Mouse (Mus musculus): ENCODE results near the gene Abcf2. TPM values are rescaled to one million over a fixed set of nuclear protein-coding genes. Genes with fewer than 3 reads are reported as not detected.

Abcf2 gene
- polyA plus RNA-seq (2012; rRNA removed): 83.6 and 87.1 TPM in 2 replicates

- peak; percentile 87 for TF ChIP-seq POLR2A (IDR thresholded peaks at IDR 0.05; ENCODE audit: extremely low read depth, insufficient read depth, low read length)
- TF ChIP-seq CTCF (IDR thresholded peaks at IDR 0.05; ENCODE audit: extremely low read depth, insufficient read depth, low read length): no peak
- H3K4me3 ChIP-seq (ENCODE audit: insufficient read depth, low read length): peak within 1 kb of the TSS; percentile 54
- H3K4me1 ChIP-seq (ENCODE audit: control insufficient read depth, insufficient read depth, low read length): no peaks in the 10 kb centered on the region
- 0 out of 2 replicates have a peak within 1 kb of the TSS, but pooled peaks have one; percentile 7 for H3K27ac ChIP-seq (ENCODE audit: insufficient read depth, low read length)
Observed at GRCm38 (mm10) chr5:24577183-24577929, at the start of gene Abcf2. Gene Abcf2, minus strand, starts transcription at chr5:24577467.

DNA sequence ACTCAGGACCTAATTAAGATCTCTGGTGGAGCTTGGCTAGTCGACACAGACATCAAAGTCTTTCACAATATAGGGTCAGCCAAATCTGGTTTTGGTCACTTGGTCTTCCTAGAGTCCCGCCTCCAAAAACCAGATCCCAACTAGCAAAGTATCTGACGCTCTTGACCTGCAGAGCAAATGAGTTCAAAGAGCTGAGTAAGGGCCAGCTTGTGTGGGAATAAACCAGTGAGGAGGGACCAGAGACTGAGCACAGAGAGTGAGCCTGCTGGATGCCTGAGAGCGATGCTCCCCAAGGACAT is 47.5 kb upstream of the Abcf2 start:
- peaks cover 5% of the 10 kb centered on the region; the same call in 1 of the 2 replicates for H3K4me1 ChIP-seq (ENCODE audit: control insufficient read depth, insufficient read depth, low read length)
- H3K27ac ChIP-seq (ENCODE audit: insufficient read depth, low read length): no peak overlapping the region
- TF ChIP-seq POLR2A (IDR thresholded peaks at IDR 0.05; ENCODE audit: extremely low read depth, insufficient read depth, low read length) (no peak), CTCF (IDR thresholded peaks at IDR 0.05; ENCODE audit: extremely low read depth, insufficient read depth, low read length) (no peak)
- H3K4me3 ChIP-seq (ENCODE audit: insufficient read depth, low read length): peak overlapping the region; percentile 73

DNA sequence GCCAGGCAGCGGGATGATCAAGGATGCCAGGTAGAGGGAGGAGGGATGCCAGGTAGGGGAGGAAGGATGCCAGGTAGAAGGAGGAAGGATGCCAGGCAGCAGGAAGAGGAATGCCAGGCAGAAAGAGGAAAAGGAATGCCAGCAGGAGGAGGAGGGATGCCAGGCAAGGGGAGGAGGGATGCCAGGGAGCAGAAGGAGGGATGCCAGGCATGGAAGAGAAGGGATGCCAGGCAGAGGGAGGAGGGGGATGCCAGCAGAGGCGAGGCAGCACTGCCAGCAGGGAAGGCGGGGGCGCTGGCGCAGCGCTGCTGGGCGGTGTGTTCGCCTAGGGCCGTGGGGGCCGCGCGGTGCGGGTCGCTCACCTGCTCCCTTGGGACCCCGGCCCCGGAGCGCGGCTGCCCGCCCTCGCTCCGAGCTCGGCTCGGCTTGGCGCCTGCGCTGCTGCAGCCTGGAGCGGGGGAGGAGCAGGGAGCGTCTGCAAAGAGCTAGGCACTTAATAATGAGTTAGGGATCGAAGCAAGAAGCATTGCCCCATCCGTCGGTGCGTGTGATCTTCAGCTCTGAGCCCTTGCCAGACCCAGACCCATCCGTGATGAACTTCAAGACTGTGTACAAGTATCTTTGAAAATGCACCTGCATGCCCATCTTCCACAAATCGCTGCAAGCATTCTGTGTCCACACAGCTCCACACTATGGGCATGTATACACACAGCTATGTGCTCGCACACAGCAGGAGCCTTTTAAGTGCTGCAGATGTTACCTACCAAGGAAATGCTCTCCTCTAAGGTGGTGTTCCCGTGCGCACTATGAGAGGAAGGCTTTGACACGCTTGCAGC is 46.9 kb upstream of the Abcf2 start, which contains the start of gene Smarcd3:
TSS of gene Smarcd3 (minus strand) at position 426 of the 836 bp plus-strand sequence.
- TF ChIP-seq POLR2A (IDR thresholded peaks at IDR 0.05; ENCODE audit: extremely low read depth, insufficient read depth, low read length) (peak; percentile 48; the same call in 1 of the 2 replicates), CTCF (IDR thresholded peaks at IDR 0.05; ENCODE audit: extremely low read depth, insufficient read depth, low read length) (no peak)
- peaks cover 5% of the 10 kb centered on the region; the same call in 1 of the 2 replicates for H3K4me1 ChIP-seq (ENCODE audit: control insufficient read depth, insufficient read depth, low read length)

GRCm38 (mm10) chr5:24623041-24623985 is 46.0 kb upstream of the Abcf2 start:
- Histone ChIP-seq H3K4me1 (ENCODE audit: control insufficient read depth, insufficient read depth, low read length) (peaks cover 5% of the 10 kb centered on the region; the same call in 1 of the 2 replicates), H3K27ac (ENCODE audit: insufficient read depth, low read length) (no peak overlapping the region; the same call in 1 of the 2 replicates), H3K4me3 (ENCODE audit: insufficient read depth, low read length) (peak overlapping the region; percentile 73)
- no peak for TF ChIP-seq CTCF (IDR thresholded peaks at IDR 0.05; ENCODE audit: extremely low read depth, insufficient read depth, low read length)
- no peak for TF ChIP-seq POLR2A (IDR thresholded peaks at IDR 0.05; ENCODE audit: extremely low read depth, insufficient read depth, low read length)

More for the DNA sequence above, 46.9 kb upstream of the Abcf2 start, which contains the start of gene Smarcd3:
- H3K4me3 ChIP-seq (ENCODE audit: insufficient read depth, low read length): peak within 1 kb of the TSS; percentile 73
- peak within 1 kb of the TSS; percentile 13 for H3K27ac ChIP-seq (ENCODE audit: insufficient read depth, low read length)

GRCm38 (mm10) chr5:24622386-24623040 is 45.2 kb upstream of the Abcf2 start:
- no peak overlapping the region; the same call in 1 of the 2 replicates for H3K4me3 ChIP-seq (ENCODE audit: insufficient read depth, low read length)
- TF ChIP-seq POLR2A (IDR thresholded peaks at IDR 0.05; ENCODE audit: extremely low read depth, insufficient read depth, low read length) (no peak), CTCF (IDR thresholded peaks at IDR 0.05; ENCODE audit: extremely low read depth, insufficient read depth, low read length) (no peak)
- no peak overlapping the region for H3K27ac ChIP-seq (ENCODE audit: insufficient read depth, low read length)
- peaks cover 5% of the 10 kb centered on the region; the same call in 1 of the 2 replicates for H3K4me1 ChIP-seq (ENCODE audit: control insufficient read depth, insufficient read depth, low read length)

DNA sequence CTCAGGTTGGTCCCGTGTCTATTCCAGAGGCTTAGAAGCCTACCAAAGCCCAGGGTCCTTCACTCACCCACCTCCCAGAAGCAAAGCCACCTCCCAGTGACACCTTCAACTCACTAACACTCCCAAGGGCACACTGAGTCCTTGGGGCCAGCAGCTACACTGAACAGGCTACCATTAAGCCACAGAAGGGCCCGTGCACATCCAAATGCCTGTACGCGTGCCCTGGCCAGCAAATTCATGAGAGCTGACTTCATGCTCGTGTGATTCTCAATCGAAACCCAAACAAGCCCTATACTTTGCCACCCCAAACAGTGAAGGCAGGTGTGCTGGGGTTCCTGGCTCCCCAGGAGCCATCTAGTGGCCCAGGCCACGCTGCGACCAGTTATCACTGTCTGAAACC is 43.4 kb upstream of the Abcf2 start:
- TF ChIP-seq POLR2A (IDR thresholded peaks at IDR 0.05; ENCODE audit: extremely low read depth, insufficient read depth, low read length): no peak
- TF ChIP-seq CTCF (IDR thresholded peaks at IDR 0.05; ENCODE audit: extremely low read depth, insufficient read depth, low read length): no peak
- no peak overlapping the region for H3K4me3 ChIP-seq (ENCODE audit: insufficient read depth, low read length)
- no peak overlapping the region for H3K27ac ChIP-seq (ENCODE audit: insufficient read depth, low read length)
- peaks cover 5% of the 10 kb centered on the region; the same call in 1 of the 2 replicates for H3K4me1 ChIP-seq (ENCODE audit: control insufficient read depth, insufficient read depth, low read length)

- H3K4me3 ChIP-seq (ENCODE audit: insufficient read depth, low read length): no peak overlapping the region
- H3K4me1 ChIP-seq (ENCODE audit: control insufficient read depth, insufficient read depth, low read length): peaks cover 5% of the 10 kb centered on the region; the same call in 1 of the 2 replicates
- TF ChIP-seq POLR2A (IDR thresholded peaks at IDR 0.05; ENCODE audit: extremely low read depth, insufficient read depth, low read length): no peak
- no peak for TF ChIP-seq CTCF (IDR thresholded peaks at IDR 0.05; ENCODE audit: extremely low read depth, insufficient read depth, low read length)
- no peak overlapping the region for H3K27ac ChIP-seq (ENCODE audit: insufficient read depth, low read length)
Observed at GRCm38 (mm10) chr5:24620116-24620515, 42.8 kb upstream of the Abcf2 start.

DNA sequence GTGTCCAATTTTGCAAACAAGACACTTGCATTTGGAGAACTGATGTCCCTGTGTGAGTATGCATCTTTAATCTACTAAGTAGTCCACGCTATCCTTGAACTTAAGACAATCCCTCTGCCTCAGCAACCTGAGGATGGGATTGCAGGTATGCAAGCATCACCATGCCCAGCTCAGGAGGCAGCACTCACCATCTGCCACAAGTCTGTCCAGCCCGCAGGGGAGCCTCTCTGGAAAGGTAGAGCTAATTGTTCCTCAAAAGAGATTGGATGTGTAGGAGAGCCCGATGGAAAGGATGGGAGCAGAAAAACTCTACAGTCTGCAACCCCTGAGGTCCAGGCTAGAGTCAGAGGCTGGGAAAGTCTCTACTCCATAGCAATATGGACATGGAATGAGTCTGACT is 41.7 kb upstream of the Abcf2 start:
- Histone ChIP-seq H3K4me3 (ENCODE audit: insufficient read depth, low read length) (no peak overlapping the region), H3K4me1 (ENCODE audit: control insufficient read depth, insufficient read depth, low read length) (peaks cover 2% of the 10 kb centered on the region; the same call in 1 of the 2 replicates), H3K27ac (ENCODE audit: insufficient read depth, low read length) (no peak overlapping the region)
- no peak for TF ChIP-seq CTCF (IDR thresholded peaks at IDR 0.05; ENCODE audit: extremely low read depth, insufficient read depth, low read length)
- no peak for TF ChIP-seq POLR2A (IDR thresholded peaks at IDR 0.05; ENCODE audit: extremely low read depth, insufficient read depth, low read length)

Measured in cortical plate, adult 2 months (tissue).